Mouse (Mus musculus) heart, postnatal 0 days (tissue): ENCODE data around the gene Akt3.

Source experiments
- CTCF ChIP-seq: IDR thresholded peaks from 2 replicates; pipeline ENCODE4 v1.5.1; 2016; ENCODE audit warnings: antibody characterized with exemption, control low read depth, low read depth
- EP300 ChIP-seq: IDR thresholded peaks from 2 replicates; pipeline ENCODE4 v1.6.1; 2016; ENCODE audit warnings: antibody characterized with exemption, low read depth

DNA sequence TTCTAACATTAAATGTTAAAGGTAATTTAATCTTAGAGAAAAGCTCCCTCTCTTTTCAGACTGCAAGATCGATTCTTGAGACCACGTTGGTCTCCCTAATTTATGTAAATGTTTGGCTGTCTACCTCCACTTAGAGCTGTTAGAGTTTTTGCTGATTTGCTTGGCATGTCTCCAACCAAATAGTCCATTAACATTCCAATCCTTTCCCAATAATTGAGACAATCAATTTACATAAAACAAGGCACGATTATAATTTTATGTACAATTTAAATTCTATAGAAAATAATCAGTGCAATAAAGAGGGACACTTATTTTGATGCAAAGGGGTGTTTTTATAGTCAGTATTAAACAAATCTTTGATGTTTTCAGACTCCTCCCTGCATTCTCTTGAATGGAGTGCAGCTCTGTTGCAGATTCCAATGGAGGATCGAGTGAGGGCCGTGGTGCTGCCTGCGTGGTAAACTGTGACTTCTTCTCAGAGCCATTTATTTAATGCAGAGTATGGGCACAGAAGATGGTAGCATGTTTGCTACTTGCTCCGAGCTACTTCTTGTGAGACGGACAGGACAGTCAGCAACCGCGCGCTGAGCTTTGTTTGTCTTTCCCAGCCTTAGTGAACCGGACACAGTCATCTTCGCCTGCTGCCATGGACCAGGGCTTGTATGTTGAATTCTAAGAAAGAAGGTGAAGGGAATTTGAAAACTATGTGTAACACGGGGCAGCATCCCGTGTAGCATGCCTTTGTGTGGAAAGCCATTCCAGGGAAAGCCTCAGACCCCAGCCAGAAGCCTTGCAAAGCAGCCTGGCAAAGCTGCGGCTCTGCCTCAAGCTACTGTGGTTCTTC, 287.1 kb downstream of the Akt3 start:
- TF ChIP-seq EP300 (no peak), CTCF (no peak)
